Mouse (Mus musculus): Measurements from ENCODE around the gene Hist1h3h. TPM values are rescaled to one million over a fixed set of nuclear protein-coding genes. Genes with fewer than 3 reads are reported as not detected.
"Not testable (repeated sequence)": the region's sequence is repeated elsewhere in the genome, so short reads cannot be mapped to it uniquely, and the experiment has no call there.

The Hist1h3h gene
- polyA plus RNA-seq, 1 experiment from 2014 or later, result 8.3 TPM

DNA sequence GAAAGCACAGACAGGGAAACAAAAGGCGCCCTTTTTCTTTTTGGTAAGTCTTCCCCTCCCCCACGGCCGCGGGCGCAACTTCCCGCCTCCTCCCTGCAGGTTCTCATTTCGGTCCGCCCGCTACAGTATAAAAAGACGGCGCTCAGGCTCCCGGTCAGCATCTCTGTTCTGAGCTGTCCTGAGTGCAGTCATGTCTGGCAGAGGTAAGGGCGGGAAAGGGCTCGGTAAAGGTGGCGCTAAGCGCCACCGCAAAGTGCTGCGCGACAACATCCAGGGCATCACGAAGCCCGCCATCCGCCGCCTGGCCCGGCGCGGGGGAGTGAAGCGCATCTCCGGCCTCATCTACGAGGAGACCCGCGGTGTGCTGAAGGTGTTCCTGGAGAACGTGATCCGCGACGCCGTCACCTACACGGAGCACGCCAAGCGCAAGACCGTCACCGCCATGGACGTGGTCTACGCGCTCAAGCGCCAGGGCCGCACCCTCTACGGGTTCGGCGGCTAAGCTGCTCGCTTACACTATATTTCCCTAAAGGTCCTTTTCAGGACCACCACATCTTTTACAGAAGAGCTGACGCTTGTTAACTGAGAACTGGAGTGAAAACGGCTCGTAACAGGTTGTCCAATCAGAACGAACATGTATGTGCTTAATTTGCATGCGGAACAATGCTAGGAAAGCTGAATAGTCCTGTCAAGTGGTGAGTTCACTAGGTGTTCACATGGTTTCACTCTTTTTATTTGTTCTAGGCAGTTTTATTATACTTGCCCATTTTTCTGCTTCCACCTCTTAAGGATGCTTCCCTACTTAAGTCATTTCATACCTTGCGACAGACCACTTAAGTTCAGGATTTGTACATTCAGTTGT, 17.7 kb downstream of the Hist1h3h start, which contains the start of gene Hist1h4j:
Gene Hist1h4j, plus strand, starts transcription at position 159 of the 862 bp plus-strand sequence.
- peak within 1 kb of the TSS; percentile 77 for H3K4me2 ChIP-seq
- H3K9me3 ChIP-seq (replicated peaks); H3K36me3 ChIP-seq; H3K27me3 ChIP-seq (replicated peaks): not testable (repeated sequence)
- WGBS (ENCODE audit: insufficient replicate concordance), result under 1% methylated on average over 48 of the region's 56 CpGs
- ATAC-seq, result peak; percentile 91
- peak within 1 kb of the TSS; percentile 62 for H3K4me3 ChIP-seq
- H3K4me1 ChIP-seq, result peaks cover 39% of the 10 kb centered on the region
- H3K9ac ChIP-seq, result peak within 1 kb of the TSS; percentile 77
- H3K27ac ChIP-seq, result peak within 1 kb of the TSS; percentile 95

DNA sequence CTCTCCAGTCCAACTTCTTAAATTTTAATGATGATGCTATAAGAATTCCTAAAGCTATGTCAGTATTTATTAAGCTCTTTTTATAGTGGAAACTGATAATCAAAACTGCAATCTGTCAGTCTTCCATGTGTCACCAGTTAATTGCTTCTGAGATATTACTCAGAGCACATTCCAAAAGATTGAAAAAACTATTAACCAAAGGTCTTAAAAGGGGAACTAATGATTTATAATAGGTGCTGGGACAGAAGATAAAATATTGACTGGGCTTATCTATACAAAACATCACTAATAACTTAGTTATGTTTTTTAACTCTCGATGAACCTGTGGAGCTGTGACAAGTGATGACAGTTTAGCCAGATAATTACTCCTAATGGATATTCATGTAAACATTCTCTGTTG, 27.5 kb downstream of the Hist1h3h start:
- H3K4me2 ChIP-seq, result no peak overlapping the region
- peaks cover 4% of the 10 kb centered on the region for H3K36me3 ChIP-seq
- H3K4me1 ChIP-seq, result peaks cover 29% of the 10 kb centered on the region
- H3K9me3 ChIP-seq (replicated peaks), result no peaks in the 10 kb centered on the region
- no peak overlapping the region for H3K27ac ChIP-seq
- no peaks in the 10 kb centered on the region for H3K27me3 ChIP-seq (replicated peaks)
- no peak overlapping the region for H3K4me3 ChIP-seq
- ATAC-seq, result no peak
- 30% methylated on average over 1 of the region's 1 CpGs for WGBS (ENCODE audit: insufficient replicate concordance)
- H3K9ac ChIP-seq, result no peak overlapping the region

DNA sequence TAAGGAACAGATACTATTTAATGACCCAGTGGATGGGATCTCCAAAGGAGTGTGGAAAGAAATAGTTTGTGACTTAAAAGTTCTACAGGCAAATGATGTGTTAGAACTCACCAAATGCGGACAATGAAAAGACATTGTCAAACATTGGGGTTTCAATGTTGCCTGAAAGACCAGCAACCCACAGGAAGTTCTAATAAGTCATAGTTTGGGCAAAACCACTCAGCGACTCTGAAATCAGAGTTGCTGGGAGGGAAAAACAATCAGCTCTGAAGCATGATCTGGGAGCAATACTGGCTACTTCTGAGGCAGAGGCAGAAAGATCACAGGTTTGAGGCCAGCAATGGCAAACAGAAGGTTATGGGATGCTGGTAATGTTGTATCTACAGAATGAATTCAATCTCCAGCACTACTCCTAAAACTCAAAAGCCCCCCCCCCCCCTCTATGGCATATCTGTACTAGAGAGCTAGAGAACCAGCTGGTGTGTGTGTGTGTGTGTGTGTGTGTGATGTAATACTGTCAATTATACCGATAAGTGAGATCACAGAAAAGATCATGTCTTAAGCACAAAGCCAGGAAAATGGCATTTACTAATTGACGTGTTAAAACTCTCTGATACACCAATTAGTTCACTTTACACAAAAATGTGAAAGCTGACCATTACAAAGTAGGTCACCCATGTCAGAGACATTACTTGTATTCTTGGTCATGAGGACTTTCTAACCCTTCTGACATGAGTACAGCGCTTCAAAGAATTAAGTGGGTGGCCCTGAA, 32.1 kb downstream of the Hist1h3h start:
- no peak for ATAC-seq
- WGBS (ENCODE audit: insufficient replicate concordance), result under 1% methylated on average over 5 of the region's 5 CpGs
- Histone ChIP-seq H3K4me2 (peak overlapping the region; percentile 68), H3K9ac (peak overlapping the region; percentile 80), H3K27ac (peak overlapping the region; percentile 99), H3K4me3 (peak overlapping the region; percentile 61), H3K9me3 (replicated peaks) (no peaks in the 10 kb centered on the region), H3K4me1 (peaks cover 49% of the 10 kb centered on the region), H3K36me3 (peaks cover 4% of the 10 kb centered on the region), H3K27me3 (replicated peaks) (no peaks in the 10 kb centered on the region)

DNA sequence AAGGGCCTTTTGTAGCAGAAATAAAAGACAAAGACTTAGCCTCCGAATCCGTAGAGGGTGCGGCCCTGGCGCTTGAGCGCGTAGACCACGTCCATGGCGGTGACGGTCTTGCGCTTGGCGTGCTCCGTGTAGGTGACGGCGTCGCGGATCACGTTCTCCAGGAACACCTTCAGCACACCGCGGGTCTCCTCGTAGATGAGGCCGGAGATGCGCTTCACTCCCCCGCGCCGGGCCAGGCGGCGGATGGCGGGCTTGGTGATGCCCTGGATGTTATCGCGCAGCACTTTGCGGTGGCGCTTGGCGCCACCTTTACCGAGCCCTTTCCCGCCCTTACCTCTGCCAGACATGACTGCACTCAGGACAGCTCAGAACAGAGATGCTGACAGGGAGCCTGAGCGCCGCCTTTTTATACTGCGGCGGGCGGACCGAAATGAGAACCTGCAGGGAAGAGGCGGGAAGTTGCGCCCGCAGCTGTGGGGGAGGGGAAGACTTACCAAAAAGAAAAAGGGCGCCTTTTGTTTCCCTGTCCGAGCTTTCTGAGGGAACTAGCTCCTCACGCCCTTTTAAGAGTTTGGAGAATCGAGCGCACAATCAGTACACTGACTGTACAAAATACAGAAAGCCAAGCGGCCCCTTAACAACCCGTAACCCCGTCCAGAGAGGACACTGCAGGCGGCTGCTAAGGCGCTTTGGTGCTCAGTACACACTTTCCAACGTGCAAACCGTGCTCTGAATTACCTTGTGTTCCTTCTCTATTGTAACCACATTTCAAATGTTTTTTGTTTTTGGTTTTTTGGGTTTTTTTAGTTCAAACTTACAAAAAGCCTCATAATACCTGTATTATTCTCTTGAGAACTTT, 32.9 kb downstream of the Hist1h3h start, which contains the start of gene Hist1h4k:
Gene Hist1h4k, minus strand, starts transcription at position 347 of the 859 bp plus-strand sequence.
- not testable (repeated sequence) for H3K36me3 ChIP-seq; H3K9me3 ChIP-seq (replicated peaks); H3K27me3 ChIP-seq (replicated peaks)
- Histone ChIP-seq H3K9ac (peak within 1 kb of the TSS; percentile 80), H3K4me1 (peaks cover 46% of the 10 kb centered on the region), H3K4me2 (peak within 1 kb of the TSS; percentile 69), H3K27ac (peak within 1 kb of the TSS; percentile 99), H3K4me3 (peak within 1 kb of the TSS; percentile 61)
- ATAC-seq, result peak; percentile 64
- WGBS (ENCODE audit: insufficient replicate concordance), result under 1% methylated on average over 41 of the region's 56 CpGs

DNA sequence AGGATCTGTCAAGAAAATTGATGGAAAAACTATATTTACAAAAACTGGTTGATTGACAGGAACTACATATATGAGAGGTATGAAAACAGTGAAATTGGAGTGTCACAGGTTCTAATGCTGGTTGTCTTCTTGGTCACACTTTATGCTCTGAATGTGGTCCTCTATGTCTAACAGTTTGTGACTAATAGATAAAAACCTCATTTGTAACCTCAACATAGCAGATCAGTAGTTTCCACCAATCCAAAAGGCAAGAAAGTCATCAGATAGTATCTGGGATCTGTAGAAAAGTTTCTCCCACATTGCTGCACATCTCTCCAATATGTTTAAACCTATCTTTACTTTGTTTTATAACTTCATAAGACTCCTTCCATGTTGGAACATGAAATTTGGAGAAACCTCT, 34.0 kb downstream of the Hist1h3h start:
- Histone ChIP-seq H3K27me3 (replicated peaks) (no peaks in the 10 kb centered on the region), H3K9me3 (replicated peaks) (no peaks in the 10 kb centered on the region), H3K27ac (peak overlapping the region; percentile 99), H3K4me3 (peak overlapping the region; percentile 56; the same call in 1 of the 2 replicates), H3K36me3 (peaks cover 4% of the 10 kb centered on the region), H3K9ac (peak overlapping the region; percentile 80), H3K4me1 (peaks cover 43% of the 10 kb centered on the region), H3K4me2 (peak overlapping the region; percentile 69)
- no peak for ATAC-seq

DNA sequence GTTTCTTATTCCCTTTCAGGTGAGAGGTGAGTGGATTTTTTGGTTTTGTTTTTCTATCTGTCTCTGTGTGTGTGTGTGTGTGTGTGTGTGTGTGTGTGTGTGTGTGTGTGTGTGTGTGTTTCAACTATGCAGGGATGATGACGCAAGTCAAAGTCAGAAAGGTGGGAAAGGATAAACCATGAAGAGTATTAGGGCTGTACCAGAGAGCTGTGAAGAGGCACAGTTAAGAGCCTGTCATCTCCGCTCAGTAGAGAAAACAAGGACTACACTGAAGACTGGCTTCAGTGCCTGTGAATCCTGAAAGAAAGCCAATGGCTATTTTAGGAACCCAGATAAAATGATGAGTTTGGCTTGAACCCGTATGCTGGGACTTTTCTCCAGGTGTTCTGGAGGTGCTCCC, 34.4 kb downstream of the Hist1h3h start:
- 38% methylated on average over 3 of the region's 3 CpGs for WGBS (ENCODE audit: insufficient replicate concordance)
- H3K4me1 ChIP-seq, result peaks cover 44% of the 10 kb centered on the region
- no peak for ATAC-seq
- peaks cover 4% of the 10 kb centered on the region for H3K36me3 ChIP-seq
- no peaks in the 10 kb centered on the region for H3K27me3 ChIP-seq (replicated peaks)
- peak overlapping the region; percentile 99 for H3K27ac ChIP-seq
- no peaks in the 10 kb centered on the region for H3K9me3 ChIP-seq (replicated peaks)
- H3K4me3 ChIP-seq, result peak overlapping the region; percentile 56
- peak overlapping the region; percentile 80 for H3K9ac ChIP-seq
- H3K4me2 ChIP-seq, result peak overlapping the region; percentile 69

DNA sequence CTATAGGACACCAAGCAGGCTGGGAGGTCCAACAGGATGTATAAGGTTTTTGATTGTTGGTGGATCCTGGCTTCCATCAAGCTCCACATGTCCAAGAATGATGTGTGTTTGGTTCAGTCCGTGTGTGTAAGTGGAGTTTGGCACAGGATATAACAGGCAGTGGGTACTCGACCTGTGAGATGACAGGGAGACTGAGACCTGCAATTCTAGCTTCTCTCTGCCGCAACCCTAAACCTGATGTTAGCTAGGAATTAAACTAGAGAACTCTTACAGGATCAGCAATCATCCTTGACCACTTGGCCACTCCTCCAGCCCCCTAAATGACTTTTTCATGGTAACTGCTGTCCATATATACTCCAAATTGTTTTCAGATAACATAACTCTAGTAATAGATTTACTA, 34.9 kb downstream of the Hist1h3h start:
- Histone ChIP-seq H3K4me1 (peaks cover 41% of the 10 kb centered on the region), H3K9me3 (replicated peaks) (no peaks in the 10 kb centered on the region), H3K4me2 (peak overlapping the region; percentile 69), H3K9ac (peak overlapping the region; percentile 80), H3K4me3 (peak overlapping the region; percentile 56), H3K27ac (peak overlapping the region; percentile 99), H3K36me3 (peaks cover 2% of the 10 kb centered on the region), H3K27me3 (replicated peaks) (no peaks in the 10 kb centered on the region)
- no peak for ATAC-seq
- 34% methylated on average over 3 of the region's 3 CpGs for WGBS (ENCODE audit: insufficient replicate concordance)

DNA sequence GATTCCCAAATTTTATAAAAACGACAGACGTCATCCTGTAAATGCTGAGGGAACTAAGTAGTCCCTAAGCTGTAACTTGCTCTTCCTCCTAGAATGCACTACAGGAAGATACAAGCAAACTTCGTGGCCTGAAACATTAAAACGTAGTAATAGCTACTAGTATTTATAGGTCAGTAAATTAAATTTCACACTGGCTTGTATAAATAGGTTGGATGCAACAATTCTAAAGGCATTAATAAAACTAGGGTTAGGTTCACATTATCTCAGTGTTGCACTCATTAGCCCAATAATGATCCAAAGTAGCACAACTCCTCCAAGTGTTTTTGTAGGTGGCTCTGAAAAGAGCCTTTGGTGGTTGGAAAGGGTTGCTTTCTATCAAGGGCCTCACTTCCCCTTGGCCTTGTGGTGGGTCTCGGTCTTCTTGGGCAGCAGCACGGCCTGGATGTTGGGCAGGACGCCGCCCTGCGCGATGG, 35.6 kb downstream of the Hist1h3h start:
- under 1% methylated on average over 10 of the region's 10 CpGs for WGBS (ENCODE audit: insufficient replicate concordance)
- Histone ChIP-seq H3K4me1 (peaks cover 37% of the 10 kb centered on the region), H3K27ac (peak overlapping the region; percentile 99), H3K9me3 (replicated peaks) (no peaks in the 10 kb centered on the region), H3K4me3 (peak overlapping the region; percentile 56), H3K9ac (peak overlapping the region; percentile 80), H3K36me3 (no peaks in the 10 kb centered on the region), H3K4me2 (peak overlapping the region; percentile 69), H3K27me3 (replicated peaks) (no peaks in the 10 kb centered on the region)
- no peak for ATAC-seq

DNA sequence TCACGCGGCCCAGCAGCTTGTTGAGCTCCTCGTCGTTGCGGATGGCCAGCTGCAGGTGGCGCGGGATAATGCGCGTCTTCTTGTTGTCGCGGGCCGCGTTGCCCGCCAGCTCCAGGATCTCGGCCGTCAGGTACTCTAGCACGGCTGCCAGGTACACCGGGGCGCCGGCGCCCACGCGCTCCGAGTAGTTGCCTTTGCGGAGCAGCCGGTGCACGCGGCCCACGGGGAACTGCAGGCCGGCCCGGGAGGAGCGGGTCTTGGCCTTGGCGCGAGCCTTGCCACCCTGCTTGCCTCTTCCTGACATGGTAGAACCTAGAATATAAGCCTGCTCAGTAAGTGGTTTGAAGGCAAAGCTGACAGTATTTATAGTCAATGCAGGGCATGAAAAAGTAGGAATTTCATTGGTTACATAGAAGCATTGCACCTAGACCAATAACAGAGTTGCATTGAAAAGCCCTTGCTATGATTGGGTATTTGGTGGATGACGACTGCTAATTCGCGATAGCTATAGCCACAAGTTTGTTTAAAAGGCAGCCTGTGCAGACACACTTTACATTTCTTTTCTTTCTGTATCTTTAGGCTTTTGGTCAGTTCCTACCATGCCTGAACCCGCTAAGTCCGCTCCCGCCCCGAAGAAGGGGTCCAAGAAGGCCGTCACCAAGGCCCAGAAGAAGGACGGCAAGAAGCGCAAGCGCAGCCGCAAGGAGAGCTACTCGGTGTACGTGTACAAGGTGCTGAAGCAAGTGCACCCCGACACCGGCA, 36.2 kb downstream of the Hist1h3h start, which contains the start of the genes Hist1h2ak and Hist1h2bn:
Gene Hist1h2ak, minus strand, starts transcription at position 304 of the 762 bp plus-strand sequence.
Gene Hist1h2bn, plus strand, starts transcription at position 600 of the 762 bp plus-strand sequence.
- Histone ChIP-seq H3K9ac (peak within 1 kb of the TSS; percentile 80), H3K27ac (peak within 1 kb of the TSS; percentile 99), H3K4me1 (peaks cover 34% of the 10 kb centered on the region), H3K4me3 (peak within 1 kb of the TSS; percentile 56), H3K4me2 (peak within 1 kb of the TSS; percentile 69)
- under 1% methylated on average over 49 of the region's 50 CpGs for WGBS (ENCODE audit: insufficient replicate concordance)
- H3K9me3 ChIP-seq (replicated peaks); H3K36me3 ChIP-seq; H3K27me3 ChIP-seq (replicated peaks): not testable (repeated sequence)
- peak; percentile 86 for ATAC-seq

DNA sequence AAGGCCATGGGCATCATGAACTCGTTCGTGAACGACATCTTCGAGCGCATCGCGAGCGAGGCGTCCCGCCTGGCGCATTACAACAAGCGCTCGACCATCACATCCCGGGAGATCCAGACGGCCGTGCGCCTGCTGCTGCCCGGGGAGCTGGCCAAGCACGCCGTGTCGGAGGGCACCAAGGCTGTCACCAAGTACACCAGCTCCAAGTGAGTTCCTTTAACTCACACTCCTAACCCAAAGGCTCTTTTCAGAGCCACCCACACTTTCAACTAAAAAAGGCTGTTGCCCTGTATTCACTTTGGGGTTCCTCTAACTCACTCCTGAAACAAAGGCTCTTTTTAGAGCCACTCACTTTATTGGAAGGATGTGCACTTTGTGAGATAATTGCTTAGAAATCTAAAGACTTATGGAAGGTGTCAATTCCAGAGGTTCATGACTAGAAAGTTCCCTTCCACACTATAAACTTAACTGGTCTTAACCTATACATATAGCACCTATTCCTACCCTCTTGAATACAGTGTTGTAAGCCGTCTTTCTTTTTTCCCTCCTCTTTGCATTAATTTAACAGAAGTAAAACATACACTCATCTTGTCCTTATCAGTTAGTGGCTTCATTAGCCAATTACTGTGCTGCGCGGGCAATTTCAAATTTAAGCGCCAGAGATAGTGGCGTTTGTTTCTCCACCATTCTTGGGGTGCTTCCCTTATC, 37.0 kb downstream of the Hist1h3h start:
- H3K27me3 ChIP-seq (replicated peaks); H3K36me3 ChIP-seq; H3K9me3 ChIP-seq (replicated peaks): not testable (repeated sequence)
- 1% methylated on average over 26 of the region's 26 CpGs for WGBS (ENCODE audit: insufficient replicate concordance)
- Histone ChIP-seq H3K4me2 (peak overlapping the region; percentile 69), H3K4me1 (peaks cover 31% of the 10 kb centered on the region), H3K27ac (peak overlapping the region; percentile 99), H3K9ac (peak overlapping the region; percentile 73), H3K4me3 (peak overlapping the region; percentile 56)
- ATAC-seq, result peak; percentile 19
